ENCODE assay signal across 17 mouse cellular contexts in genomic region chr2:172864566-172864965, GRCm38 (mm10).
A peak's percentile ranks its signal among the peaks of the same experiment; 100 is the strongest.
DNase-seq lines count a peak whose midpoint lies in the region; ATAC-seq and TF ChIP-seq lines count a peak whose summit lies in the region.
"Had no signal": no experiment of that assay in that cellular context is flagged by ENCODE, and none has a peak within 500 bp of the region (broad histone marks: within the 10 kb centered on the region; RNA-seq: fewer than 3 reads in every experiment).

No protein-coding gene starts in this region.

- ATAC-seq in intestine, postnatal 0 days: no peak
- no peak for ATAC-seq in intestine, embryonic 16.5 days
- ATAC-seq in megakaryocyte progenitor cell, adult 5-6 weeks (replicated peaks; ENCODE audit: poor library complexity): 0 out of 2 replicates have a peak, but pooled peaks have one; percentile 20
- ATAC-seq in frontal cortex, adult (ENCODE audit: low TSS enrichment): no peak

- no peak overlapping the region for H3K27ac ChIP-seq in intestine, postnatal 0 days (ENCODE audit: low read depth, low read length)
- no peak overlapping the region for H3K27ac ChIP-seq in intestine, embryonic 16.5 days (ENCODE audit: low read length)
- H3K27ac ChIP-seq in MEL (ENCODE audit: control insufficient read depth, low read depth, low read length): no peak overlapping the region
- H3K27ac ChIP-seq: forebrain, embryonic 10.5 days; lung, embryonic 15.5 days had no signal

- no peaks in the 10 kb centered on the region for H3K27me3 ChIP-seq in intestine, postnatal 0 days (replicated peaks; ENCODE audit: control insufficient read depth, insufficient read depth, low read length)
- H3K27me3 ChIP-seq in intestine, embryonic 16.5 days (replicated peaks; ENCODE audit: control insufficient read depth, insufficient read depth, low read length): no peaks in the 10 kb centered on the region
- no peaks in the 10 kb centered on the region for H3K27me3 ChIP-seq in MEL (ENCODE audit: control insufficient read depth in 1 of 2, insufficient read depth in 2 of 2, low read length in 2 of 2)

- H3K4me2 ChIP-seq in intestine, postnatal 0 days (replicated peaks; ENCODE audit: low read depth): no peak overlapping the region
- no peak overlapping the region for H3K4me2 ChIP-seq in intestine, embryonic 16.5 days (ENCODE audit: low read depth, low read length)
- H3K4me2 ChIP-seq: lung, embryonic 15.5 days had no signal

- H3K4me3 ChIP-seq in intestine, postnatal 0 days (ENCODE audit: low read depth, low read length): no peak overlapping the region
- H3K4me3 ChIP-seq in intestine, embryonic 16.5 days (ENCODE audit: low read length): no peak overlapping the region
- H3K4me3 ChIP-seq in MEL (ENCODE audit: control insufficient read depth in 1 of 2, insufficient read depth in 1 of 2, low read depth in 2 of 2, low read length in 2 of 2): no peak overlapping the region
- H3K4me3 ChIP-seq: forebrain, embryonic 10.5 days; limb, embryonic 10.5 days; lung, embryonic 15.5 days had no signal

- no peak overlapping the region for H3K9ac ChIP-seq in intestine, postnatal 0 days (ENCODE audit: low read depth, low read length)
- H3K9ac ChIP-seq in intestine, embryonic 16.5 days (ENCODE audit: low read depth, low read length): no peak overlapping the region
- no peak overlapping the region for H3K9ac ChIP-seq in MEL (ENCODE audit: control insufficient read depth, low read depth, low read length, poor library complexity, severe bottlenecking)
- H3K9ac ChIP-seq: lung, embryonic 15.5 days had no signal

- TF ChIP-seq POLR2A in MEL (IDR thresholded peaks at IDR 0.05; ENCODE audit: control insufficient read depth in 1 of 2, insufficient read depth in 1 of 2, low read depth in 1 of 2, low read length in 2 of 2, poor library complexity in 1 of 2): no peak

- H3K36me3 ChIP-seq in intestine, postnatal 0 days (ENCODE audit: control insufficient read depth, insufficient read depth): no peaks in the 10 kb centered on the region
- H3K36me3 ChIP-seq in intestine, embryonic 16.5 days (ENCODE audit: control insufficient read depth, insufficient read depth, low read length): no peaks in the 10 kb centered on the region
- no peaks in the 10 kb centered on the region for H3K36me3 ChIP-seq in MEL (ENCODE audit: control insufficient read depth in 1 of 2, insufficient read depth in 2 of 2, low read length in 2 of 2)
- H3K36me3 ChIP-seq: lung, embryonic 15.5 days had no signal

- TF ChIP-seq CTCF in intestine, postnatal 0 days (IDR thresholded peaks at IDR 0.05; ENCODE audit: low read depth): peak; percentile 48
- peak in 1 of 3 experiments; percentile 9; a peak in 1 of 6 replicates for TF ChIP-seq CTCF in MEL (IDR thresholded peaks at IDR 0.05 in 2 of 3, conservative IDR thresholded peaks at IDR 0.05 in 1 of 3; ENCODE audit: control insufficient read depth in 1 of 3, insufficient read depth in 1 of 3, low read depth in 2 of 3, low read length in 3 of 3, poor library complexity in 1 of 3, severe bottlenecking in 1 of 3)

- no peaks in the 10 kb centered on the region for H3K9me3 ChIP-seq in intestine, postnatal 0 days (ENCODE audit: control insufficient read depth)
- H3K9me3 ChIP-seq in intestine, embryonic 16.5 days (ENCODE audit: control insufficient read depth, low read length): no peaks in the 10 kb centered on the region
- H3K9me3 ChIP-seq in MEL (replicated peaks; ENCODE audit: insufficient read depth, low read length): no peaks in the 10 kb centered on the region
- H3K9me3 ChIP-seq: lung, embryonic 15.5 days had no signal

- WGBS in intestine, postnatal 0 days: 91% methylated on average over 7 of the region's 7 CpGs
- WGBS in intestine, embryonic 16.5 days: 98% methylated on average over 7 of the region's 7 CpGs

- no peak for TF ChIP-seq RAD21 in MEL (IDR thresholded peaks at IDR 0.05; ENCODE audit: low read depth, low read length)

- DNase-seq in lung, postnatal 36 days: peak; percentile 10
- DNase-seq in lung, postnatal 10 days: no peak
- DNase-seq in MEL (ENCODE audit: low read depth, low spot score): peak; percentile 2
- no peak for DNase-seq in ovary, adult 18-20 months (ENCODE audit: low spot score)
- DNase-seq: adrenal gland, adult 8-10 months; cerebellum, adult 2 months; kidney, postnatal 4 days; layer of hippocampus, postnatal 36 days; retina, postnatal 1 day; spleen, adult 18-20 months had no signal

- no peak for TF ChIP-seq EP300 in MEL (IDR thresholded peaks at IDR 0.05; ENCODE audit: low read depth in 1 of 2, low read length in 2 of 2)

- H3K79me2 ChIP-seq in MEL (ENCODE audit: control insufficient read depth, insufficient read depth, low read length, poor library complexity): no peaks in the 10 kb centered on the region

- no peaks in the 10 kb centered on the region; the same call in 1 of the 2 replicates for H3K4me1 ChIP-seq in intestine, postnatal 0 days (replicated peaks; ENCODE audit: control insufficient read depth, insufficient read depth, low read length)
- H3K4me1 ChIP-seq in intestine, embryonic 16.5 days (ENCODE audit: control insufficient read depth, insufficient read depth, low read length): peaks cover 15% of the 10 kb centered on the region
- no peaks in the 10 kb centered on the region for H3K4me1 ChIP-seq in MEL (ENCODE audit: control insufficient read depth in 1 of 2, insufficient read depth in 2 of 2, low read length in 2 of 2)

TF ChIP-seq in MEL, 35 proteins besides CTCF, POLR2A, EP300 and RAD21:
- TF ChIP-seq TCF12 (IDR thresholded peaks at IDR 0.05; ENCODE audit: low read depth, low read length) (no peak), MYC (IDR thresholded peaks at IDR 0.05; ENCODE audit: low read depth, low read length) (no peak), ZMIZ1 (IDR thresholded peaks at IDR 0.05; ENCODE audit: low read depth, low read length) (no peak)

Comparison
In these comparisons a context has a peak if more than half of its experiments do, and no peak if none do; other contexts are left out.
1. DNase-seq: peak in lung, postnatal 36 days (single experiment) and MEL (single experiment); none in lung, postnatal 10 days (single experiment) and ovary, adult 18-20 months (single experiment).